Mouse (Mus musculus): ENCODE measurements around the gene Glis1.

Glis1 gene

DNA sequence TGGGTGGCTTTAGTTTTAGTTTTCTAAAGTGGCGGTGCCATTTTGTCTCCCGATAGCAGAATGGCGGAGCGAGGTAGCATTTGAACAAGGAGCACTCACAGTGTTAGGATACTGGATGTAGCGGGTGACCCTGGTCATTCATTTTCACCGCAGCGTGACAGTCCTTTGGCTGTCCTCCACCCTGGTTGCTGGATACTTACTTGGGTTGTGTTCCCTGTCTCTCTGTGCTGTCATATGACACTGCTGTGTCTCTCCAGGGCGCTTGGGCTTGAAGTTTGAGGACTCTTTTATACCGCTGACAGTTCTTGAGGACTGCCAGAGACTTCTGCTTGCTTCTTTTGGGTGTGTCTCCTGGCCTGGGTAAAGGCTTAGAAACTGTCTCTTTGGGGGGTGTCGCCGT, 80.6 kb downstream of the Glis1 start:
- no peak for DNase-seq (ENCODE audit: extremely low read depth, low read depth, low spot score)

DNA sequence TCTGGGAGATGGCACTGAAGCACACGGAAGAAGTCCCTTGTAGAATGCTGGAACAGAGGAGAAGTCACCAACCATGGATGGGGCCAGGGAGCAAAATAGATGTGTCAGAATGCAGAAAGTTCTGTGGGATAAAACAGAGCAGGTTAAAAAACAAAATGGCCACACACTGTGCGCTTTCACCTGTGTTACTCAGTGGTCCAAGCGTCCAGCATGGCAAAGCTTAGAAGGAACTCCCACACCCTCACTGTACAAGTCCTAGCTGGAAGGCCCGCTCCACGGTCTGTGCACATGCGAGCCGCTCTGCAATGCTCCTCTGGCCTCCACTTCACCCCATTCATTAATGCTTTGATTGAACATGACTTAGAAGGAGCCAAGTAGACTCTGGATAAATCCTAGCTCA, 81.2 kb downstream of the Glis1 start:
- DNase-seq (ENCODE audit: extremely low read depth, low read depth, low spot score) = no peak

DNA sequence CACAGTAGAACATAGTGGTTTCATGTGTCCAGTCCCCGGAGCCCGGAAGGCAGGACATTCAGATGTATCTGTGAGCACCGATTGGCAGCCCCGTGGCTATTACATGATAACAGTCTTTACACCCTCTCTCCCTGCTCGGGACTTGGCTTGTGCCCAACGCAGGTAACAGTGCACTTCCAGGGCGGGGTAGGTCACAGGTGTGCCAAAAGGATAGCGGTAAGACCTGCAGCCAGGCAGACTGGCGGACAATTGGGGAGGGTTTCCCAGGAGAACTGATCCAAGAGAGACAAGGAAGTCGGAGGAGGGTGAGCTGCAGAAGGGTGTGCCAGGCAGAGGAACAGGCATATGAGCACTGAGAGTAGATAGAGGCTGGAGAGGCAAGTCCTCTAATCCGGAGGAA, 84.4 kb downstream of the Glis1 start:
- DNase-seq (ENCODE audit: extremely low read depth, low read depth, low spot score) = no peak

DNA sequence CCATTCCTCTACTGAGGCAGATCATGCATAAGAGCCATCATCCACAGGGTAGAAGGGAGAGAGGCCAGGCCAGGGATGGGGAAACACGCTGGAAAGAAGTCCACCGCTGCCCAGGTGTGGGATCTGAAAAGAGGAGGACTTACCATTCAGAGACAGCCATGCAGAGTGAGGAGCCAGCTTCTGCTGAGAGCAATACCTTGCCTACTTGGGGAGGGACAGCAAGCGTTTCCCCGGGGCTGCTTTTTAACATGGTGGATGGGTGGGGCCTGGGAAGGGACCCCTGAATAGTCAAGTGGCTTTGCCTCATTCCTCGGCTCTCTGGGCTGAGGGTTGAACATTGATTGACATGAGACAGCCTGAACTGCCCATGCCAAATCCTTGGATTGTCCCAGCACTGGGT, 85.7 kb downstream of the Glis1 start:
- no peak for DNase-seq (ENCODE audit: extremely low read depth, low read depth, low spot score)

DNA sequence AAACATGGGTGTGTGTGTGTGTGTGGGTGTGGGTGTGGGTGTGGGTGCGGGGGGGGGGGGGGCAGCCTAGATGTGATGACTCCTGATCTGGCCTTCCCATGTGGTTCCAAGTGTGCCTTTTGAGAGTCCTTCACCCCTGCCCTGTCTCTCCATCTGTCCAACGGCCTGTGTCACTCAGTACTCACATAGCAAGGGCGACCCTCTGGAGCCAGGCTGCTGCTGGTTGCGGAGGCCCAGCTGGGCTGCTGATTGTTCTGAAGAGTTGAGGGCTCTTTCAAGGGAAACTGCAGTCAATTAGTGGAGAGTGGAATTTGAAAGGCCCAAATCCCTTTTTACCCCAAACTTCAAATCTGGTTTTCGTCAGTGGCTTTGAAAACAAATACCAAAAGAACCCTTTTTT, 86.4 kb downstream of the Glis1 start:
- no peak for DNase-seq (ENCODE audit: extremely low read depth, low read depth, low spot score)

DNA sequence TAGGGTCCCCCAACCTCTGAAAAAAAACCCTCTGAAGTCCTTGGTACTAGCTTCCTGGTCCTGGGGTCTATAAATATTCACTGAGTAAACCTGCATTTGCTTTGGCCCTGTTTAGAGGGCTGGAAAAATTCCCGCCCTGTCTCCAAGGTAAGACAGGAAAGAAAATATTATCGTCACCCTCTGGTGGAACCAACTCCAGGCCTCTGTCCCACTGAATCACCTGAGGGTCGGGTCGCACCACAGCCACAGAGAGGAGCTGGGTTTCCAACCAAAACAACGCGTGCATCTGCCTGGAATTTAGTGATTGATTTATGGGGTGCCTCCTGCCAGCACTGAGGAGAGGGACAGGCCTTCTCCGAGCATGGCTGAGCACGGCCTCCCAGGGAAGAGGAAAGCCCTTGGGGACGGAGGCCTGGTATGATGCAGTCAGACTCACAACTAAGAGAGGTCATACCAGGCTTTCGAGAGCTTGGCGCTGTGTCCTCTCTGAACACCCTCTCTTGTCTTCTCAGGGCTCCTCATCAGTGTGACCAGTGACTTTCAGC, 89.3 kb downstream of the Glis1 start:
- DNase-seq (ENCODE audit: extremely low read depth, low read depth, low spot score) = no peak

DNA sequence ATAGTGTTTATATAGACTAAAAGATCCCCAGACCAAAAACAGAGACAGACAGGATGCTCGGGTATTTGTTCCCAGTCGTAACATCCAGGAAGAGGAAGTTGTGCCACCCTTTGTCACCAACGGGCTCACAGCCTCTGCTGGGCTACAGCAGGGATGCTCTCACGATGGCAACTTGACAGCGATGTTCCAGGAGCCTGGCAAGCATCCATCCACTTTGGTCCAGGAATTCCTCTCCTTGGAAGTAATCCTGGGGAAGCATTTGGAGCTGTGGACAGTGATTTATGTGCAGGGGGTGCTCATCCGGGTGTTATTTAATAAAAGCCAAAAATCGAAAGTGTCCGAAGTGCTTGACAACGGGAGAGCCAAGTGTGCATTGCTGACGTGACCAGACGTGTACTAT, 100.7 kb downstream of the Glis1 start:
- no peak for DNase-seq (ENCODE audit: extremely low read depth, low read depth, low spot score)

DNA sequence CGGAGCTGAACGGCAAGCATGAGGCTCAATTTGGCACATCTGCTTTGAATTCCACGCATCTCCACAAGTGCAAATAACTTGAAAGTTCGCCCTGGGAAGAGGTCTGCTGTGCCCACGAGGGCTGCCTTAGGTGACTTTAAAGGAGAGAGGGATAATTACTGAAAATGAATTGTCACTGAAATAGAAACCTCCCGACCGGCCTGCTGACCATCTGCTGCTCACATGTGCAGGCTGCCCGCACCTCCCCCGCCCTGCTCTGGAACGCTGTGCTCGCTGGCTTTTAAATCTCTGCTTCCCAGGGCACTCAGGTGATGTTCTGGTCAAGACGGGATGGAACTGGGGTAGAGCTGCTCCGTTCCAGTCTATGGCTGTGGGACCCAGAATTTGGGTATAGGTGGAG, 103.7 kb downstream of the Glis1 start:
- no peak for DNase-seq (ENCODE audit: extremely low read depth, low read depth, low spot score)

DNA sequence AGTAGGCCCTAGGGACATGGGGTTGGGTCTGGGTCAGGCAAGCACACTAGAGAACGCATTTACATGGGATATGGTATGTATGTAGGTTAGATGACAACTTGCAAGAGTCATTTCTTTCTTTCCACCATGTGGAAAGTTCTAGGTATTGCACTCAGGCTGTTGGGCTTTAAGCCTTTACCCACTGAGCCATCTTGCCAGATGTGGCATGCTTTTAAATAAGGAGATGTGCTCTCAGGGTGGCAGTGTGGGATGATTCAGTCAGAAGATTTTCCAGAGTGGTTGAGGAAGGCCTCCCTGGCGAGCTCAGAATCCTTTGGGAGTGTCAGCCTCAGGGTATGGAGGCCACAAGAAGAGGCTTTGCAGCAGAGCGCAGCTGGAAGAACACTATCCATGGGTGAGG, 104.2 kb downstream of the Glis1 start:
- no peak for DNase-seq (ENCODE audit: extremely low read depth, low read depth, low spot score)

DNA sequence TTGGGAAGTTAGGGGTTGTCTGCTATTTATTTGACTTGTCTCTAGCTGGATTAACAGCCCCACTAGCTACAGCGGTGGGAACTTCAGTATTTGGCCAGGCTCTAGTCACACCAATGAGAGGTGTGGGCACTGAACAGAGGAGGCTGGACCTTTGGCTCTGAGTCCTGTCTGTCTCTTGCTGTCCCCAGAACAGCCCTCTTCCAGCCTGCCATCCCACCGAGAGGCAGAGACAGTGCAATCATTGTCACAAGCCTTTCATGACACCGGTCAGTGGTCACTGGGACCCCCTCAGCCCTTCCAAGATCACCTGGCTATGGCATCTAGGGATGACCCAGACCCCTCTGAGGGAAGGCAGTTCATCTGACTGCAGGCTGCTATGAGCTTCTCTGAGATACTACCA, 104.6 kb downstream of the Glis1 start:
- DNase-seq (ENCODE audit: extremely low read depth, low read depth, low spot score) = no peak

DNA sequence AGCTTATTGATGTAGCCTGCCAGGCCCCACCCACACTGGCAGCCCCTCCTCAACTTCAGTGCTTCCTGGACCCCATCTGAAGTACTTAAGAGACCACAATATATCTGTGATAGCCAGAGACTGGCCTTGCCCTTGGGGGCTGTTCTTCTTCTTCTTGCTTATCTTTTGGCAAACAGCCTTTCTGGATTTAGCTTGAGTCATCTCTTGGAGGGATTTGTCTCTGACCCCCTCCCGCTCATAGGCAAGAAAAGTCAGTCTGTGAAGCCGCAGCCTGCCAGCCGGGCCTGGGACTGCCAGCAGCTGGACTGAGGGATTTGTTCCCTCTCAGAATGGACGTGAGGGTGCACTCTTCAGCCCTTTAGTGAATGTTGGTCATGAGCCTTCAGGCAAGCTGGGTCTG, 107.4 kb downstream of the Glis1 start:
- DNase-seq (ENCODE audit: extremely low read depth, low read depth, low spot score) = no peak

DNA sequence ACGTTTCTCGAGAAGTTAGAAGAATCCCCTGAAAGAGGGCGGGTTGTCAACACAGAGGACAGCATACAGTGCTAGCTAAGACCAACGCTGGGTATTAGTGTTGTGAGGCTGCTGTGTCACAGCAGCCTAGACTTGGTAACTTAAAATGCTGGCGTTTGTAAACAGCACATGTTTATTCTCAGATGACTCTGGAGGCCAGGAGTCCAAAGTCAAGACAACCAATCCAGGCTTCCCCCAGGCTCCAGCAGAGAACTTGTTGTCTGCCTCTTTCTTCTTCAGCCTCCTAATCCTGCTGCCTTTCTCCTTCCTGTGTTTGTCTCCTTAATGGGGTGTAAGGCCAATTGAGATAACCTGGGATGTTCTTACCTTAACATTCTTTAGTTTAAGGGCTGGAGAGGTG, 110.5 kb downstream of the Glis1 start:
- no peak for DNase-seq (ENCODE audit: extremely low read depth, low read depth, low spot score)

DNA sequence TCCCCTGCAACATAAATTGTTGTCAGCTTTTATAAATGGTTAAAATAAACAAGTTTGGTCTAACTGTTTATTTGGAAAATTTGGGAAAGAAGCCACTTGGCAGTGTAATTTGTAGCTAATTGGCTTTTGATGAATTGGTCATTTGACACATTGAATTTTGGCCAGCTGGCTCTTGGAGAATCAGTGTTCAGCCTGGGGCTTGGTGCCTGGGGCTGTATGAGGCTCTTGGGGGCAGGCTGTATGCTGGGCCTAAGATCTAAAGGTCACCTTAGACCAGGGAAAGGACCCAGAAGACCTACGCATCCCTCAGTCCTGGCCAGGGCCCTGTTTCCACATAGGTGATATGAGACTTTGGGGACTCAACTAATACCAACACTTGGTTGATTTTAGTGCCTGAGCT, 111.3 kb downstream of the Glis1 start:
- no peak for DNase-seq (ENCODE audit: extremely low read depth, low read depth, low spot score)

DNA sequence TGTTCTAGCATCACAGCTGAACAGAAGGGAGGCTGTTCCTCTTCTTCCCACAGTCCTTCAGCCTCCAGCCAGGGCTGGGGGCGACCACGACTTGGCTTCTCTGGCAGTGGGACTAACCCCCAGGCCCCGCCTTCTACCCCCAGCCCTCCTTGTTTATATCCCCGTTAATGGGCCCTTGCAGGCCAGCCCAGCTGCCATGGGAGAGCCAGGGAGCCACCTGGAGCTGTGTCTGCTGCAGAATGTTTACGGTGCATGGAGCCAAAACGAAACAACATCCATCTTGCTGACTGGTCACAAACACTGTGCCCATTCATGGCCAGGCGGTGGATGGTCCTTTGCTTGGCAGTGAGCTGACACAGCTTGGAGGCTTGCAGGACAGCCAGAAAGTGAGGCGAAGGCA, 112.1 kb downstream of the Glis1 start:
- no peak for DNase-seq (ENCODE audit: extremely low read depth, low read depth, low spot score)

DNA sequence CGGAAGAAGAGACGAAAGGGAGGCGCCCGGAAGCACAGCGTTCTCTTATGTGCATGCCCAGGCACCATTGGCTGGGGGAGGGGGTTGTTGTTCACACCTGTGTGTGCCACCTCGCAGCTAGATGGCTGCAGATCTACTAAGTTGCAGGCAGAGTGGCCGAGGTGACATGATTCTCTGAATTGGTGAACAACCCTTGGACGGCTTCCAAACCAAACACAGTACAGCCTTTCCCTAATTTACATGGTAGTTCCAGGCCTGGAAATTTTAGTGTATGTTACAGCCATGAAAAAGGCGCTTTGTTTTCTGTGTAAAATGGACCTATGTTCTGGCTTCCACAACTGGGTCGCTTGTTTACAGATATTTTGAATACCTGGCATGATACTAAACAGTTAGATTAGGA, 115.7 kb downstream of the Glis1 start:
- no peak for DNase-seq (ENCODE audit: extremely low read depth, low read depth, low spot score)

DNA sequence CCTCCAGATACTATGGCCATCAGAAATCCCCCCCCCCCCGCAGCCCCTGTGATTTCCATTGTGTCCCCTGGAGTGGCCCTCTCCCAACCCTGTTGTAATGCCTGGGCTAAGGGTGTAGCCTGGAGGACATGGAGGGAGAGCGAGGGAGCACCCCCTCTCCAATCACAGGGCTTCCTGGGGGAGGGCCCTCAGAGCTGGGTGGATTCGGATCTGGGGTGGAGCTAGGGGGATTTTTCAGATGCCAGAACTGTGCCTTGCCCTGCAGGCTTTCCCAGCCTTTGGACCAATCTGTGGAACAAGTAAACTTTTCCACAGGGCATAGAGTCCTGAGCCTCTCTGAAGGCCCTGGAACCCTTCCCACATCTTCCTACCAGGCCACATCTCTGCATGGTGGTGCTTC, 116.2 kb downstream of the Glis1 start:
- DNase-seq (ENCODE audit: extremely low read depth, low read depth, low spot score) = no peak

DNA sequence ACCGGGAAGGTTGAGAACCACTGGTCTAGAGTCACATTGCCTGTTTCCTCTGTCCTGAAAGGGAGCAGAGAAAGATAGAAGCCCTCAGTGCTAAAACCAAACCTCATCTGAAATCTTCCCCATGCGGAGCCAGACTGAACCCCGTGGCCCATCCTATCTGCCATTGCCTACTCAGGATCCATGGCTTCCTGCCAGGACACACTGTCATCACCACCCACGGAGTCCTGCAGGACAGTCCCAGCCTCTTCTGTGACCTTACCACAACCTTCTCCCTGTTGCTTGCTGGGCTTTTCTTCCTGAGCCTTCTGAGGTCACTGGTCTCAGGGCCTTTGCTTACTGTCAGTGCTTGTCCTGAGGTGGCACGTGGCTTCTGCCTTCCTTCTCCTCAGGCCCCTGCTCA, 118.3 kb downstream of the Glis1 start:
- DNase-seq (ENCODE audit: extremely low read depth, low read depth, low spot score) = no peak

DNA sequence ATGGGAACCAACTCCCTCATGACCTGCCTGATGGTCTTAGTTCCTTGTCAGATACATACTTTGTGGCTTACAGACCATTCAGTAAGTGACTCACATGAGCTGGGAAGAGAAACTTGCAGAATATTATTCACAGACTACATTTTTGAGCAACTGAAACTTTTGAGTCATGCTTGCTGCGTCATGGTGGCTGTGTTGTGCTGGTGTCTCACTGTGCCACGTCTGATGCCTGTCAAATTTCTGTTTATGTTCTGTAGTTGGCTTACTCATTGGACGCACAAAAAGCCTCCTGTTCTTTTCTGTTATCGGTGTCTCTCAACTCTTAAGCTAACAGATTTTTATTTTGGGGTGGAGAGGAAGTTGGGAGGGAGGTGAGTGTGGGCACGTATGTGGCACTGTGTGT, 119.4 kb downstream of the Glis1 start:
- DNase-seq (ENCODE audit: extremely low read depth, low read depth, low spot score) = no peak

DNA sequence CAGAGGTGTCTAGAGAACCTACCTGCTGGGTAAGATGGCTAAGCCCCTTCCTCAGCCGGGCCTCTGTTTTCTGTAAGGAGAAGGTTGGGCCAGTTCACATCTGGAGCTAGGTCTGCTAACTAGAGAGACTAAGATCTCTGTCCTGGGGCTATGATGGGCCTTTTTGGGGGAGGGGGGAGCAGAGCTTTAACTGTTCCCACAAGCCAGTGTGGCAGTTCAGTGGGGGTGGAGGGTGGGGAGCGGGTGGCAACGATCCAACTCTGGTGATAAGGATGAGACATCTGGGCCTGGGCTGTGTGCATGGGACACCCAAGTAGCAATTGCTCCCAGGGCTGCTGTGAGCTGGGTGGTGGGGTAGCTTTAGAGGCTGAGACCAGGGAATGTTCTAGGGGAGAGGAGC, 124.4 kb downstream of the Glis1 start:
- no peak for DNase-seq (ENCODE audit: extremely low read depth, low read depth, low spot score)

DNA sequence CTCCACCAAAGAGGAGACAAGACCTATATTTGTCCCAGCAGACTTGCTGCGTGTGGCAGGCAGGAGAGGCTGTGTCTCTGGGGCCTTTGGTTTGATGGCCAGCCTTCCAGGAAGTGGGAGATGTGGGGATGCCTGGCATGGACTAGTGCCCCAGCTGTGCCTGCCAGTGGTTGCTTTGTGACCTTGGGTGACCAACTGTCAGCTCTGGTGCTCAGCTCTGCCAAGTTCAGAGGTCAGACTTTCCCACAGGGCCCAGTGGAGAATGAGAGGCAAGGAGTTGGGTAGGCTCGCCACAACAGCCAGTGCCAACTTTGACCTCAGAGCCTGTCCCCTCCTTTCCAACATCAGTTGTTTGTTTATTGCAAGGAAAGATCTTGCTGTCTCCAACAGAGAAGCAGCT, 126.7 kb downstream of the Glis1 start:
- no peak for DNase-seq (ENCODE audit: extremely low read depth, low read depth, low spot score)

DNA sequence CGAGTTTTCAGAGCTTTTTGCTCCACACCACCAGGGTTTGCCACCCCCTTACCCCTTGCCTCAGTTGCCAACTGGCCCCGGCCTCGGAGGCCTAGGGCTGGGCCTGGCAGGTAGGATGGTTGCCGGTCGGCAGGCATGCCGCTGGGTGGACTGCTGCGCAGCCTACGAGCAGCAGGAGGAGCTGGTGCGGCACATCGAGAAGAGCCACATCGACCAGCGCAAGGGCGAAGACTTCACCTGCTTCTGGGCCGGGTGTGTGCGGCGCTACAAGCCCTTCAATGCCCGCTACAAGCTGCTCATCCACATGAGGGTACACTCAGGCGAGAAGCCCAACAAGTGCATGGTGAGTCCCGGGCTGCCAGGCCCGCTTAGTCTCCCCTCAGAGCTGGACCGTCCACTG, 133.8 kb downstream of the Glis1 start:
- no peak for DNase-seq (ENCODE audit: extremely low read depth, low read depth, low spot score)

DNA sequence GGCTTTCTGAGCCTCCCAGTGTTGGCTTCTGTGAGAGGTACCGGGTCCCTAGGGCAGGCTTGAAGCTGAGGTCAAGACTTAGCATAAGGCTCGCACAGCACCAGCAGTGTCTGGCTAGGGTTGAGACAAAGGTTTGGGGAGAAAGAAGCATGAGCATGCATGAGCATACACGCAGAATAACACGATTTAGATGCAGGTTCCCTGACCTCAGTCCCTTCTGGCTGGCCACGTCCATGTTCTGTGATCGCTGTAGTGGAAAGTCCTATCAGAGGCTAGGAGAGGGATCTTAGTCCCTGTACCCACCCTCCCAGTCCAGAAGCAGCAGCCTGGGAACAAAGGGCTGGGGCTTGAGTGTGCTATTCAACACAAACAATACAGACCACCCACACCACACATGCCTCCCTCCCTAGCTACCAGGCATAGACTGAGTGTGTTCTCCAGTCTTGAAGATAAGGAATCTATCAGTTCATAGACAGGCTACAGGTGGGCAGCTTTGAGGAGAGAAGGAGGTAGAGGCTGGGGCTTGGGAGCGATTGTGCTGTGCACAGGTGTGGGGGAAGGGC, 134.6 kb downstream of the Glis1 start:
- DNase-seq (ENCODE audit: extremely low read depth, low read depth, low spot score) = no peak

DNA sequence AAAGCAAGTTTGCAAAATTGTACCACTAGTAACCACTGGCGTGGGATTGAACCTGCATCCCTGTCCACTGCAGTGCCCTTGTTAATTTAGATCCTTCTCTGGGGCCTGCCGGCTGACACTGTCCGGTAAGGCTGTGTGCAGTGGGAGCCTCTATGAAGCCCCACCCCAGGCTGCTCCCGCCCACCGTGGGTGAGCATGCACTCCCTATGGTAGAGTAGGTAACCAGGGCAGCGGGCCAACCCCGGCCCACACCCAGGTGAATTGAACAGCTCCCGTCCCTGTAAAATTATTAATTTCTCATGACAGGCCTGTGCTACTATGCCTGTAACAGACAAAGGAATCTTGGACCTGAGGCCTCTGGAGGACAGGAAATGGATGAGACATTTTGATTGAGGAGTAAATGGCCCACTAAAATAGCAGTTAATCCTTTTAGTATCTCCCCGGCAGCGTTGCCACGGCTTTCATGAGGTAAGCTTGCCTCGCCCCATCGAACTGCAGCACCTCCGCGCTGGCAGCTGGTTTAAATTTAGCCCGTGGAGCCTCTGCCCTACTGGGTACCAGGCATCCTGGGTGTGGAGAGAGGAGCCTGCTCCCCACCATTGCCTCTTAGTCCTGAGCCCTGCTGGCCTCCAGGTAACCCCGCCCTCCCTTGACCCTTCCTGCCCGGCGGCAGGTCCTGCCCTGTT, 136.1 kb downstream of the Glis1 start:
- no peak for DNase-seq (ENCODE audit: extremely low read depth, low read depth, low spot score)
